In genomic region chr2:55390330-55390989, GRCm38 (mm10) we compare ENCODE assay signal across 20 mouse cellular contexts. TPM values are rescaled to one million over a fixed set of nuclear protein-coding genes. Genes with fewer than 3 reads are reported as not detected.
DNase-seq lines count a peak whose midpoint lies in the region; ATAC-seq and TF ChIP-seq lines count a peak whose summit lies in the region.
"Had no signal": no experiment of that assay in that cellular context is flagged by ENCODE, and none has a peak within 500 bp of the region (broad histone marks: within the 10 kb centered on the region; RNA-seq: fewer than 3 reads in every experiment).

No protein-coding gene starts in this region.

- DNase-seq in hindbrain, embryonic 10.5 days (ENCODE audit: low spot score) = no peak
- no peak for DNase-seq in layer of hippocampus, adult 2 months (ENCODE audit: low spot score in 2 of 2)
- DNase-seq: adrenal gland, adult 8-10 months; cerebellum, adult 18-20 months; cerebellum, adult 9-11 months; gastrocnemius, postnatal 10 days; heart, adult 2 months; heart, postnatal 14 days had no signal

- 58% methylated on average over 3 of the region's 3 CpGs for WGBS in hindbrain, embryonic 12.5 days
- 51% methylated on average over 3 of the region's 3 CpGs for WGBS in hindbrain, embryonic 10.5 days
- 61% methylated on average over 3 of the region's 3 CpGs for WGBS in neural tube, embryonic 12.5 days
- 72% methylated on average over 3 of the region's 3 CpGs for WGBS in neural tube, embryonic 15.5 days
- WGBS in midbrain, embryonic 13.5 days = 55% methylated on average over 3 of the region's 3 CpGs
- WGBS in midbrain, embryonic 16.5 days = 58% methylated on average over 3 of the region's 3 CpGs

- no peaks in the 10 kb centered on the region for H3K27me3 ChIP-seq in hindbrain, embryonic 12.5 days
- no peaks in the 10 kb centered on the region for H3K27me3 ChIP-seq in hindbrain, embryonic 10.5 days (ENCODE audit: insufficient read depth, poor library complexity, severe bottlenecking)
- H3K27me3 ChIP-seq in neural tube, embryonic 12.5 days (replicated peaks) = no peaks in the 10 kb centered on the region
- no peaks in the 10 kb centered on the region for H3K27me3 ChIP-seq in neural tube, embryonic 15.5 days (replicated peaks)
- no peaks in the 10 kb centered on the region for H3K27me3 ChIP-seq in midbrain, embryonic 13.5 days
- no peaks in the 10 kb centered on the region for H3K27me3 ChIP-seq in midbrain, embryonic 16.5 days (ENCODE audit: control insufficient read depth, insufficient read depth, low read depth, low read length)
- H3K27me3 ChIP-seq: heart, embryonic 15.5 days had no signal

- H3K9me3 ChIP-seq in hindbrain, embryonic 12.5 days (replicated peaks) = no peaks in the 10 kb centered on the region
- H3K9me3 ChIP-seq in hindbrain, embryonic 10.5 days = no peaks in the 10 kb centered on the region
- no peaks in the 10 kb centered on the region for H3K9me3 ChIP-seq in neural tube, embryonic 12.5 days
- H3K9me3 ChIP-seq in neural tube, embryonic 15.5 days (replicated peaks) = no peaks in the 10 kb centered on the region
- H3K9me3 ChIP-seq in midbrain, embryonic 13.5 days = no peaks in the 10 kb centered on the region
- no peaks in the 10 kb centered on the region for H3K9me3 ChIP-seq in midbrain, embryonic 16.5 days (replicated peaks; ENCODE audit: control insufficient read depth, low read length, poor library complexity, severe bottlenecking)
- H3K9me3 ChIP-seq: embryonic facial prominence, embryonic 10.5 days; heart, embryonic 15.5 days had no signal

- peak; percentile 69 for ATAC-seq in hindbrain, embryonic 12.5 days (ENCODE audit: low FRiP score)
- ATAC-seq in neural tube, embryonic 12.5 days (ENCODE audit: low FRiP score, low read depth) = peak; percentile 33; the same call in 1 of the 2 replicates
- no peak for ATAC-seq in neural tube, embryonic 15.5 days (ENCODE audit: low FRiP score)
- peak; percentile 70 for ATAC-seq in midbrain, embryonic 13.5 days
- peak; percentile 76 for ATAC-seq in midbrain, embryonic 16.5 days
- ATAC-seq: forebrain, embryonic 16.5 days; inflammation-experienced regulatory T-cells, adult 6 months; intestine, postnatal 0 days had no signal

- TF ChIP-seq CTCF in layer of hippocampus, adult 2 months (conservative IDR thresholded peaks at IDR 0.05) = no peak

- H3K9ac ChIP-seq in hindbrain, embryonic 12.5 days = no peak overlapping the region
- no peak overlapping the region for H3K9ac ChIP-seq in neural tube, embryonic 12.5 days
- no peak overlapping the region for H3K9ac ChIP-seq in neural tube, embryonic 15.5 days (replicated peaks)
- H3K9ac ChIP-seq in midbrain, embryonic 13.5 days (replicated peaks) = no peak overlapping the region
- no peak overlapping the region for H3K9ac ChIP-seq in midbrain, embryonic 16.5 days (ENCODE audit: low read depth, low read length)
- H3K9ac ChIP-seq: heart, embryonic 15.5 days had no signal

- no peaks in the 10 kb centered on the region for H3K36me3 ChIP-seq in hindbrain, embryonic 12.5 days
- no peaks in the 10 kb centered on the region for H3K36me3 ChIP-seq in hindbrain, embryonic 10.5 days
- no peaks in the 10 kb centered on the region for H3K36me3 ChIP-seq in neural tube, embryonic 12.5 days
- H3K36me3 ChIP-seq in neural tube, embryonic 15.5 days = no peaks in the 10 kb centered on the region
- no peaks in the 10 kb centered on the region for H3K36me3 ChIP-seq in midbrain, embryonic 13.5 days
- H3K36me3 ChIP-seq in midbrain, embryonic 16.5 days (ENCODE audit: control insufficient read depth, insufficient read depth, low read length) = no peaks in the 10 kb centered on the region
- H3K36me3 ChIP-seq: embryonic facial prominence, embryonic 10.5 days; heart, embryonic 15.5 days had no signal

- H3K4me3 ChIP-seq in hindbrain, embryonic 12.5 days = no peak overlapping the region
- H3K4me3 ChIP-seq in hindbrain, embryonic 10.5 days = no peak overlapping the region
- no peak overlapping the region for H3K4me3 ChIP-seq in neural tube, embryonic 12.5 days
- no peak overlapping the region for H3K4me3 ChIP-seq in neural tube, embryonic 15.5 days (replicated peaks)
- no peak overlapping the region for H3K4me3 ChIP-seq in midbrain, embryonic 13.5 days (replicated peaks)
- no peak overlapping the region for H3K4me3 ChIP-seq in midbrain, embryonic 16.5 days (ENCODE audit: low read depth, low read length)
- H3K4me3 ChIP-seq in layer of hippocampus, adult 2 months = no peak overlapping the region
- H3K4me3 ChIP-seq: embryonic facial prominence, embryonic 10.5 days; heart, adult 2 months; heart, embryonic 15.5 days had no signal

- no peak overlapping the region for H3K4me2 ChIP-seq in hindbrain, embryonic 12.5 days (replicated peaks)
- H3K4me2 ChIP-seq in neural tube, embryonic 12.5 days (replicated peaks) = no peak overlapping the region
- H3K4me2 ChIP-seq in neural tube, embryonic 15.5 days = no peak overlapping the region
- no peak overlapping the region for H3K4me2 ChIP-seq in midbrain, embryonic 13.5 days (replicated peaks)
- H3K4me2 ChIP-seq in midbrain, embryonic 16.5 days (ENCODE audit: low read length) = no peak overlapping the region
- H3K4me2 ChIP-seq: heart, embryonic 11.5 days; heart, embryonic 15.5 days had no signal

- H3K4me1 ChIP-seq in hindbrain, embryonic 12.5 days = no peaks in the 10 kb centered on the region
- H3K4me1 ChIP-seq in hindbrain, embryonic 10.5 days (replicated peaks) = no peaks in the 10 kb centered on the region
- H3K4me1 ChIP-seq in neural tube, embryonic 12.5 days = no peaks in the 10 kb centered on the region
- H3K4me1 ChIP-seq in neural tube, embryonic 15.5 days = no peaks in the 10 kb centered on the region
- H3K4me1 ChIP-seq in midbrain, embryonic 13.5 days (replicated peaks) = no peaks in the 10 kb centered on the region
- no peaks in the 10 kb centered on the region for H3K4me1 ChIP-seq in midbrain, embryonic 16.5 days (ENCODE audit: control insufficient read depth, insufficient read depth, low read length)
- H3K4me1 ChIP-seq: embryonic facial prominence, embryonic 10.5 days; heart, embryonic 15.5 days had no signal

- no peak overlapping the region for H3K27ac ChIP-seq in hindbrain, embryonic 12.5 days
- H3K27ac ChIP-seq in hindbrain, embryonic 10.5 days = no peak overlapping the region
- no peak overlapping the region for H3K27ac ChIP-seq in neural tube, embryonic 12.5 days
- H3K27ac ChIP-seq in neural tube, embryonic 15.5 days (replicated peaks) = no peak overlapping the region
- H3K27ac ChIP-seq in midbrain, embryonic 13.5 days = peak overlapping the region; percentile 54; the same call in 1 of the 2 replicates
- H3K27ac ChIP-seq in midbrain, embryonic 16.5 days (ENCODE audit: low read length) = no peak overlapping the region
- no peak overlapping the region for H3K27ac ChIP-seq in layer of hippocampus, adult 2 months
- H3K27ac ChIP-seq: embryonic facial prominence, embryonic 10.5 days; heart, adult 2 months; heart, embryonic 15.5 days had no signal

RNA-seq across cellular contexts. Expression of gene Kcnj3, which starts 45.3 kb away (rescaled TPM):
- polyA plus RNA-seq in hindbrain, embryonic 12.5 days (2016; fragmentation: Nextera tagmentation; extraction: Ambion mirVana) = 1.8 and 2.2 TPM in 2 replicates
- polyA plus RNA-seq in hindbrain, embryonic 10.5 days (2016; fragmentation: Nextera tagmentation; extraction: Ambion mirVana) = 0.42 and 0.44 TPM in 2 replicates
- polyA plus RNA-seq in neural tube, embryonic 12.5 days (2016; fragmentation: Nextera tagmentation; extraction: Ambion mirVana) = 0.88 and 1.4 TPM in 2 replicates
- polyA plus RNA-seq in neural tube, embryonic 15.5 days (2015; fragmentation: Nextera tagmentation; extraction: Ambion mirVana) = 5.0 and 5.4 TPM in 2 replicates
- polyA plus RNA-seq in midbrain, embryonic 13.5 days (2015; fragmentation: Nextera tagmentation; extraction: Ambion mirVana) = 2.4 and 2.7 TPM in 2 replicates
- polyA plus RNA-seq in midbrain, embryonic 16.5 days (2015; fragmentation: Nextera tagmentation; extraction: Ambion mirVana) = 5.7 and 5.8 TPM in 2 replicates
- total RNA-seq in layer of hippocampus, adult 2 months (2021) = 100 to 1,000 TPM; 112 to 124 TPM
- total RNA-seq: hematopoietic stem cell, adult 5-6 weeks had no signal
- polyA plus RNA-seq: inflammation-experienced regulatory T-cells, adult 6 months had no signal
